Mouse (Mus musculus): ENCODE measurements around the gene Mcub.

- TF ChIP-seq CTCF (IDR thresholded peaks at IDR 0.05; ENCODE audit: low read depth, low read length): no peak
- no peak for TF ChIP-seq POLR2A (IDR thresholded peaks at IDR 0.05; ENCODE audit: borderline replicate concordance, low read depth, low read length)
Observed at GRCm38 (mm10) chr3:129985335-129985734, 15.3 kb upstream of the Mcub start.

All from bone marrow macrophage, adult 2 months (primary cell).